Comparison of ENCODE assay signal across 9 mouse cellular contexts in genomic region chr2:103865319-103866171, GRCm38 (mm10).
A peak's percentile ranks its signal among the peaks of the same experiment; 100 is the strongest.
DNase-seq lines count a peak whose midpoint lies in the region; ATAC-seq and TF ChIP-seq lines count a peak whose summit lies in the region.
"Had no signal": no experiment of that assay in that cellular context is flagged by ENCODE, and none has a peak within 500 bp of the region (broad histone marks: within the 10 kb centered on the region; RNA-seq: fewer than 3 reads in every experiment).

No protein-coding gene starts in this region.

- no peaks in the 10 kb centered on the region for H3K9me3 ChIP-seq in kidney, embryonic 14.5 days (ENCODE audit: control insufficient read depth, low read length)
- H3K9me3 ChIP-seq: limb, embryonic 15.5 days had no signal

- no peak overlapping the region for H3K4me3 ChIP-seq in kidney, embryonic 14.5 days (ENCODE audit: low read length)
- no peak overlapping the region for H3K4me3 ChIP-seq in thymus, adult 2 months (ENCODE audit: control insufficient read depth, insufficient read depth, low read length)
- H3K4me3 ChIP-seq: limb, embryonic 15.5 days had no signal

- DNase-seq in kidney, adult 18-20 months: peak; percentile 67
- peak; percentile 44 for DNase-seq in MEL-GATA-1-ER (ENCODE audit: extremely low read depth, low read depth)
- DNase-seq in cerebellum, adult 9-10 months: peak; percentile 24
- DNase-seq in gastrocnemius, adult 8-10 months (ENCODE audit: low spot score in 2 of 2): peak; percentile 40 to 43
- DNase-seq in layer of hippocampus, adult 8-10 months (ENCODE audit: low spot score in 2 of 2): peak; percentile 23 to 46
- DNase-seq in thymus, adult 2 months: peak; percentile 58

- no peak overlapping the region for H3K4me2 ChIP-seq in kidney, embryonic 14.5 days (replicated peaks; ENCODE audit: low read depth, low read length)
- H3K4me2 ChIP-seq: limb, embryonic 15.5 days had no signal

- TF ChIP-seq CTCF in thymus, adult 2 months (IDR thresholded peaks at IDR 0.05; ENCODE audit: borderline replicate concordance, control insufficient read depth, extremely low read depth, insufficient read depth, low read length, poor library complexity): no peak

- H3K27ac ChIP-seq in kidney, embryonic 14.5 days (ENCODE audit: low read depth, low read length): no peak overlapping the region
- H3K27ac ChIP-seq in thymus, adult 2 months (ENCODE audit: control insufficient read depth, insufficient read depth, low read length): no peak overlapping the region
- H3K27ac ChIP-seq: limb, embryonic 15.5 days had no signal

- no peaks in the 10 kb centered on the region for H3K4me1 ChIP-seq in kidney, embryonic 14.5 days (ENCODE audit: control insufficient read depth, insufficient read depth, low read length)
- no peaks in the 10 kb centered on the region for H3K4me1 ChIP-seq in thymus, adult 2 months (replicated peaks; ENCODE audit: control insufficient read depth, insufficient read depth, low read length)
- H3K4me1 ChIP-seq: limb, embryonic 15.5 days had no signal

- WGBS in kidney, embryonic 14.5 days: 77% methylated on average over 4 of the region's 4 CpGs
- 85% methylated on average over 4 of the region's 4 CpGs for WGBS in thymus, adult 2 months

- no peak for TF ChIP-seq POLR2A in thymus, adult 2 months (IDR thresholded peaks at IDR 0.05; ENCODE audit: control insufficient read depth, extremely low read depth, insufficient read depth, low read length, poor library complexity)

- no peaks in the 10 kb centered on the region for H3K36me3 ChIP-seq in kidney, embryonic 14.5 days (ENCODE audit: control insufficient read depth, insufficient read depth, low read length)
- no peaks in the 10 kb centered on the region for H3K36me3 ChIP-seq in thymus, adult 2 months (ENCODE audit: control insufficient read depth, insufficient read depth, low read length)
- H3K36me3 ChIP-seq: limb, embryonic 15.5 days had no signal

- no peak overlapping the region for H3K9ac ChIP-seq in kidney, embryonic 14.5 days (ENCODE audit: low read depth, low read length)
- H3K9ac ChIP-seq: limb, embryonic 15.5 days had no signal

- no peak for ATAC-seq in kidney, embryonic 14.5 days (ENCODE audit: low FRiP score, low TSS enrichment)
- ATAC-seq in monocyte, adult 5-6 weeks (replicated peaks; ENCODE audit: insufficient number of reproducible peaks, low FRiP score, low TSS enrichment, poor library complexity, severe bottlenecking): peak; percentile 71; the same call in 1 of the 2 replicates

- no peaks in the 10 kb centered on the region for H3K27me3 ChIP-seq in kidney, embryonic 14.5 days (ENCODE audit: control insufficient read depth, insufficient read depth, low read length)
- H3K27me3 ChIP-seq in thymus, adult 2 months (ENCODE audit: control insufficient read depth, insufficient read depth, low read length): no peaks in the 10 kb centered on the region
- H3K27me3 ChIP-seq: limb, embryonic 15.5 days had no signal
